Comparison of ENCODE assay signal across 26 mouse cellular contexts in the genomic region with DNA sequence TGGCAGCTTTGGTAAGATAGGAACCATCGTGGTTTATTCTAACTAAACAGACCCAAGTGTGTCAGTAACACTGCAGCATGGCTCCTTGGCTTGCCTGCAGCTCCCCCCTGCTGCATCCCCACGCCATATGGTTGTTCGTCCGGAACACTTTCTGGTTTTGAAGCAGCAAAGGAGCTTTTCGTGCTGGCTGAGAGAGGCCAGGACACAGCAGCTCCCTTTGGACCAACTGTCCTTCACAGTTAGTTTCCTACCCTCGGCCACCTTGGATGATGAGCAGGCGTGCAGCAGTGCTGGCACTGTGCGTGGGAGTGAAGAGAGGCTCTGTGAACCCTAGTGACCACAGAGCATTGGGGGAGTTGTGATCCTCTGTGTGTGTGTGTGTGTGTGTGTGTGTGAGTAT.
A peak's percentile ranks its signal among the peaks of the same experiment; 100 is the strongest.
DNase-seq lines count a peak whose midpoint lies in the region; ATAC-seq lines count a peak whose summit lies in the region.
"Had no signal": no experiment of that assay in that cellular context is flagged by ENCODE, and none has a peak within 500 bp of the region (broad histone marks: within the 10 kb centered on the region; RNA-seq: fewer than 3 reads in every experiment).

No protein-coding gene starts in this region.

- peaks cover 11% of the 10 kb centered on the region for H3K4me1 ChIP-seq in kidney, embryonic 15.5 days
- H3K4me1 ChIP-seq in lung, embryonic 16.5 days (replicated peaks; ENCODE audit: control insufficient read depth, insufficient read depth, low read length), result 0 out of 2 replicates have a peak, but pooled peaks cover 2% of the 10 kb centered on the region
- H3K4me1 ChIP-seq in limb, embryonic 10.5 days, result no peaks in the 10 kb centered on the region
- H3K4me1 ChIP-seq: embryonic facial prominence, embryonic 15.5 days; forebrain, embryonic 15.5 days; heart, embryonic 12.5 days; hindbrain, embryonic 12.5 days; limb, embryonic 15.5 days had no signal

- no peaks in the 10 kb centered on the region for H3K27me3 ChIP-seq in kidney, embryonic 15.5 days
- H3K27me3 ChIP-seq in lung, embryonic 16.5 days (ENCODE audit: control insufficient read depth, insufficient read depth, low read depth, low read length), result no peaks in the 10 kb centered on the region
- no peaks in the 10 kb centered on the region for H3K27me3 ChIP-seq in limb, embryonic 10.5 days (ENCODE audit: low read depth, poor library complexity, severe bottlenecking)
- H3K27me3 ChIP-seq: embryonic facial prominence, embryonic 15.5 days; forebrain, embryonic 15.5 days; hindbrain, embryonic 12.5 days; limb, embryonic 15.5 days; liver, embryonic 15.5 days; neural tube, embryonic 15.5 days had no signal

- H3K36me3 ChIP-seq in kidney, embryonic 15.5 days, result no peaks in the 10 kb centered on the region
- H3K36me3 ChIP-seq in lung, embryonic 16.5 days (ENCODE audit: control insufficient read depth, insufficient read depth, low read length), result no peaks in the 10 kb centered on the region
- no peaks in the 10 kb centered on the region for H3K36me3 ChIP-seq in limb, embryonic 10.5 days
- H3K36me3 ChIP-seq: embryonic facial prominence, embryonic 15.5 days; forebrain, embryonic 15.5 days; heart, embryonic 12.5 days; hindbrain, embryonic 12.5 days; limb, embryonic 15.5 days; neural tube, embryonic 15.5 days had no signal

- intact Hi-C loops in heart, postnatal 36 days (cut with DNase I), result no loop called here

- peak; percentile 46; the same call in 1 of the 2 replicates for ATAC-seq in kidney, embryonic 15.5 days (replicated peaks; ENCODE audit: low FRiP score)
- peak; percentile 71; the same call in 1 of the 2 replicates for ATAC-seq in lung, embryonic 16.5 days (ENCODE audit: low read depth)
- ATAC-seq: CD4-positive, CD25-positive, alpha-beta regulatory T cell, adult 4 months; forebrain, embryonic 15.5 days; inflammation-experienced regulatory T-cells, adult 6 months; midbrain, embryonic 16.5 days had no signal

- no peaks in the 10 kb centered on the region for H3K9me3 ChIP-seq in kidney, embryonic 15.5 days (replicated peaks)
- H3K9me3 ChIP-seq in lung, embryonic 16.5 days (ENCODE audit: control insufficient read depth, low read length), result no peaks in the 10 kb centered on the region
- no peaks in the 10 kb centered on the region for H3K9me3 ChIP-seq in limb, embryonic 10.5 days (replicated peaks)
- H3K9me3 ChIP-seq: embryonic facial prominence, embryonic 15.5 days; forebrain, embryonic 15.5 days; hindbrain, embryonic 12.5 days; limb, embryonic 15.5 days; liver, embryonic 15.5 days; neural tube, embryonic 15.5 days had no signal

- WGBS in kidney, embryonic 15.5 days, result 45% methylated on average over 8 of the region's 8 CpGs
- WGBS in lung, embryonic 16.5 days, result 52% methylated on average over 8 of the region's 8 CpGs
- 77% methylated on average over 8 of the region's 8 CpGs for WGBS in limb, embryonic 10.5 days

- H3K27ac ChIP-seq in kidney, embryonic 15.5 days, result no peak overlapping the region
- H3K27ac ChIP-seq in lung, embryonic 16.5 days (ENCODE audit: low read length), result no peak overlapping the region
- no peak overlapping the region for H3K27ac ChIP-seq in limb, embryonic 10.5 days
- H3K27ac ChIP-seq: embryonic facial prominence, embryonic 15.5 days; forebrain, embryonic 15.5 days; hindbrain, embryonic 12.5 days; limb, embryonic 15.5 days; liver, embryonic 15.5 days; macrophage; neural tube, embryonic 15.5 days had no signal

- H3K4me2 ChIP-seq in kidney, embryonic 15.5 days, result no peak overlapping the region
- H3K4me2 ChIP-seq in lung, embryonic 16.5 days (ENCODE audit: low read depth, low read length), result no peak overlapping the region
- H3K4me2 ChIP-seq: embryonic facial prominence, embryonic 15.5 days; forebrain, embryonic 15.5 days; heart, embryonic 12.5 days; hindbrain, embryonic 12.5 days; limb, embryonic 15.5 days; liver, embryonic 15.5 days; neural tube, embryonic 15.5 days had no signal

- no peak for DNase-seq in kidney, adult 18-20 months
- DNase-seq in lung, postnatal 14 days, result no peak
- peak; percentile 81 to 89 for DNase-seq in cerebellum, adult 18-20 months
- peak; percentile 76 to 85 for DNase-seq in cerebellum, postnatal 14 days
- DNase-seq in limb, embryonic 10.5 days (ENCODE audit: low spot score), result no peak
- DNase-seq in heart, postnatal 36 days, result no peak
- DNase-seq: adrenal gland, postnatal 36 days; gastrocnemius, postnatal 25 days; heart, adult 18-20 months; heart, postnatal 14 days; kidney, adult 2 months; right cerebral cortex, adult 18-20 months; right cerebral cortex, postnatal 4 days had no signal

- H3K9ac ChIP-seq in kidney, embryonic 15.5 days, result no peak overlapping the region
- H3K9ac ChIP-seq in lung, embryonic 16.5 days (ENCODE audit: low read length), result no peak overlapping the region
- H3K9ac ChIP-seq: embryonic facial prominence, embryonic 15.5 days; forebrain, embryonic 15.5 days; heart, embryonic 12.5 days; hindbrain, embryonic 12.5 days; limb, embryonic 15.5 days; liver, embryonic 15.5 days; neural tube, embryonic 15.5 days had no signal

- H3K4me3 ChIP-seq in kidney, embryonic 15.5 days (replicated peaks), result no peak overlapping the region
- H3K4me3 ChIP-seq in lung, embryonic 16.5 days (ENCODE audit: low read length), result no peak overlapping the region
- H3K4me3 ChIP-seq in limb, embryonic 10.5 days, result no peak overlapping the region
- H3K4me3 ChIP-seq: embryonic facial prominence, embryonic 15.5 days; forebrain, embryonic 15.5 days; heart, embryonic 12.5 days; hindbrain, embryonic 12.5 days; limb, embryonic 15.5 days; liver, embryonic 15.5 days; neural tube, embryonic 15.5 days had no signal

Comparison
In these comparisons a context has a peak if more than half of its experiments do, and no peak if none do; other contexts are left out.
1. DNase-seq: peak in cerebellum, adult 18-20 months (2 of 2) and cerebellum, postnatal 14 days (2 of 2); none in kidney, adult 18-20 months (single experiment), lung, postnatal 14 days (single experiment), limb, embryonic 10.5 days (single experiment) and heart, postnatal 36 days (0 of 2).